Mouse (Mus musculus) megakaryocyte-erythroid progenitor cell, adult 5-6 weeks (primary cell): ENCODE data around the gene Nxpe4. TPM values are rescaled to one million over a fixed set of nuclear protein-coding genes. Genes with fewer than 3 reads are reported as not detected.
"Not testable (repeated sequence)": the region's sequence is repeated elsewhere in the genome, so short reads cannot be mapped to it uniquely, and the experiment has no call there.

Experiments
- ATAC-seq: replicated peaks from 2 replicates; pipeline ENCODE4 v1.8.0; 2016; ENCODE audit warnings: mild to moderate bottlenecking, inconsistent platforms; ENCODE audit not compliant: severe bottlenecking, poor library complexity, low FRiP score, low TSS enrichment
- total RNA-seq, 2 experiments: library from RNA; stranded (forward) in 1 of 2; stranded (reverse) in 1 of 2; fragments of 200-1000, 215-1000 nt in 1 of 2; fragments of >200 nt in 1 of 2; fragmentation: Nextera tagmentation in 1 of 2; gene quantifications; 2 replicates each; pipeline ENCODE4 v1.2.3; 2014 to 2017

The Nxpe4 gene
- total RNA-seq, 2 experiments from 2014 or later = 11.2 to 22.7 TPM

GRCm38 (mm10) chr9:48388451-48388850 lies 226.6 kb downstream of the Nxpe4 start:
- no peak for ATAC-seq

DNA sequence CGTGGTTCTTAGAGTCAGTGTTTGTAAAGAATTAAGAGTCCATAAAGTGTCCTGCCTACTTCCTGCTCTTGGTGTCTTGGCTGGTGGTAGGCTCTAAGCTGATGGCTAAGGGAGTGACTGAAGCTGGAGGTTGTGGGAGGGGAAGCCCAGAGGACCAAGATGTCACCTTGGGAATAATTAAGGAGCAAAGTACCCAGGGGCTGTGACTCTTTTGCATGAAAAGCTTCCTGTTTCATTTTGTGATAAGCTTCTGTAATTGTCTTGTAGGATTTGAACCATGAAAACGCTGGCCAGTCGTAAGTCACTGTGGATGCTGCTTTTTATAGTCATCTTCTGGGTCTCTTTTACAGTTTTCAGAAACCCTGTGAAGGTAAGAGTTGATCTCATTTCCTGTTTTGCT lies 228.2 kb downstream of the Nxpe4 start:
- ATAC-seq = no peak

GRCm38 (mm10) chr9:48403590-48404209 lies 241.9 kb downstream of the Nxpe4 start:
- ATAC-seq = no peak

- no peak for ATAC-seq
Observed at GRCm38 (mm10) chr9:48404687-48405086, 242.9 kb downstream of the Nxpe4 start.

DNA sequence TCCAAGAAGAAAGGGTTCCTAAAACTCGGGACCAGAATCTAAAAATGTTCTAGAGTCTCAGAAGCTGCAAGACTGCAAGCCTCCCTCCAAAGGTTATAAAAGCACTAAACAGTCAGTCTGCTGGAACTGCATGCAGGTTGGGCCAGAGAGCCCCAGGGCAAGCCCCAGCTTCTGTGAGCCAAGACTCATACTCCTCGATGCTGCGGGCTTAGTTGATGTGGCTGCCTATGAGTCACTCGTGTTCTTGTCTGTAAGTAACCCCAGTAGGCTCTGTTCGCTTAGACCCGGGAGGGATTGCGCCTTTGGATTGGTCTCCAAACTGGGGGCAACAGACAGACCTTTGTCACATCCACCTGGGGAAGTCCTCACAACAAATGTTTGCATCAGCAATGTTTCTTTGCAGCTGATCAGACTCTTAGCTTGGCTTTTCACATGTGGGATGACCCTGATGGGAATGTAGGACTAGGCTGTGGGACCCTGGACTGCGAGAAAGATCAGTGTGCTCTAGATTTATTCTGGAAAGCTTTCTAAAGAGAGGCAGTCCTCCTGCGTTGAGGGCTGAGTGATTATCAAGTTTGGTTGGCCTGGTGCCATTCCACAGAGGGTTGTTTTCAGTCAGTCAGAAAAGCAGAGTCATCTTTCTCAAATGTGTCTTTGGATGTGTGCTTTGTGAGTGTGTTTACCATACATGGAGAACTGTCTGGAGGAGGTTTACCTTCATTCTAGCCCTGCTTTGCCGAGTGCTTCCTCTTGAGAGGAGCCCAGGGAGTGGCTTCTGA lies 245.9 kb downstream of the Nxpe4 start:
- ATAC-seq = 0 out of 2 replicates have a peak, but pooled peaks have one; percentile 47

- no peak for ATAC-seq
Observed at GRCm38 (mm10) chr9:48410217-48411035, 248.6 kb downstream of the Nxpe4 start.

DNA sequence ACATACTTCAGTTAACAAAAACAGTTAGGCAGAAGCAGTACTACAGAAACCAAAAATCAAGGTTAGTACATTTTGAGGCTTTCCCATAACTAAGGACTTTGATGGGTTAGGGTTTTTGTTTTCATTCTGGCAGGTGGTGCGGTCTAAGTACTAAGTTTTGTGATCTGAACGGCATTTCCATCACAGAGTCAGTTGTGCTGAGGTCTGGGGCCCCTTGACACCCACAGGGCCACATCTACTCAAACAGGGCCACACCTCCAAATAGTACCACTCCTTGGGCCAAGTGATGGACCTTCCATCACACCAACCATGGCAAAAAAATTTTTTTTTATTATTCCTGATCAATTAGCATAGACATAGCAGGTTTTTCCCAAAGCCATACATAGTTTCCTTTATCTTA lies 251.8 kb downstream of the Nxpe4 start:
- no peak for ATAC-seq

- not testable (repeated sequence) for ATAC-seq
Observed at GRCm38 (mm10) chr9:48417366-48417765, 255.5 kb downstream of the Nxpe4 start.

- no peak for ATAC-seq
Observed at GRCm38 (mm10) chr9:48417994-48418393, 256.2 kb downstream of the Nxpe4 start.

- ATAC-seq = no peak
Observed at GRCm38 (mm10) chr9:48418397-48418796, 256.6 kb downstream of the Nxpe4 start.

DNA sequence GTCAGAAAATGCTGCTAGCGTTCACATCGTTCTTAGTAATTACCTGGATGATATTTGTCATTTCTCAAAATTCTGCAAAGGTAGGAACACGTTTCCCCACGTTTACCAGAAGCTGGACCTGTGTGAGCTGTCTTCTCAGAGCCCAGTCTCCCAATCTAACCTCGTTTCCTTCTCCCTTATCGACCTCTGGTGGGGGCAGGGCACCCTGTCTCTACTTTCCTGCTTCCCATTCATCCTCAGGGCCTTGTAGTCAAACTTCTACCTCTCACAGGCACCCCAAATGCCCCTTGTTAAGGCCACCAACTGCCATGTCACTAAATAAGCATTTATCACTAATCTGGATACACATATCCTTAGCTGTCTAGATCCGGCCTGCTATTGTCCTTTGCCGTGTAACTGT lies 257.0 kb downstream of the Nxpe4 start:
- no peak for ATAC-seq

DNA sequence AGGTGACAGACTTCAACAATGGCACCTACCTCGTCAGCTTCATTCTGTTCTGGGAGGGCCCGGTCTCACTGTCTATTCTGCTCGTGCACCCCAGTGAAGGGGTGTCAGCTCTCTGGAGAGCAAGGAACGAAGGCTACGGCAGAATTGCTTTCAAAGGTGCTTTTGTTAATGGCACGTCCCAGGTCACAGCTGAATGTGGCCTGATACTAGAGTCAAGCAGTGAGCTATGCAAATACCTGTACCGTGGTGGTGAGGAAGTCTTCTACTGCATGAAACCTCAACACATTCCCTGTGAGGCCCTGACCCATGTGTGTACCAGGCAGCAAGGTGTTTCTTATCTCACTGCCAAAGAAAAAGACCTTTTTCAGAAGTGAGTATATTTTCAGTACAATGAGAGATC lies 258.6 kb downstream of the Nxpe4 start:
- ATAC-seq = no peak

GRCm38 (mm10) chr9:48421029-48421428 lies 259.2 kb downstream of the Nxpe4 start:
- no peak for ATAC-seq

DNA sequence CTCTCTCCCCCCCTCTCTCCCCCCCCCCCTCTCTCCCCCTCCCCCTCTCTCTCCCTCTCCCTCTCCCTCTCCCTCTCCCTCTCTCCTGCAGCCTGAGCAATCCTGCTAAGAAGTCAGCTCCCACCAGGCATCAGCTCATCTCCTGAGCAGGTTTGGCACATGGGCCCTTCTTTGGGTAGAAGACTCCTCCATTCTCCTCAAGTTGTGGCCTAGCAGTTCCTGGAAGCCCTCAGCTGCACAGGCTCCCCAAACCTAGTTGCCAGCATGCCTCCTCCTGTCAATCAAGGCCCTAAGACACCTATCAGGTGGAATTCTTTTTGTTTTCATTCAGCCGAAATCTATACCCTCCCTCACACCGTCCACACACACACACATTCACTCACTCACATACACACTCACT lies 259.7 kb downstream of the Nxpe4 start:
- ATAC-seq = no peak

- ATAC-seq = no peak
Observed at GRCm38 (mm10) chr9:48422382-48422781, 260.6 kb downstream of the Nxpe4 start.

DNA sequence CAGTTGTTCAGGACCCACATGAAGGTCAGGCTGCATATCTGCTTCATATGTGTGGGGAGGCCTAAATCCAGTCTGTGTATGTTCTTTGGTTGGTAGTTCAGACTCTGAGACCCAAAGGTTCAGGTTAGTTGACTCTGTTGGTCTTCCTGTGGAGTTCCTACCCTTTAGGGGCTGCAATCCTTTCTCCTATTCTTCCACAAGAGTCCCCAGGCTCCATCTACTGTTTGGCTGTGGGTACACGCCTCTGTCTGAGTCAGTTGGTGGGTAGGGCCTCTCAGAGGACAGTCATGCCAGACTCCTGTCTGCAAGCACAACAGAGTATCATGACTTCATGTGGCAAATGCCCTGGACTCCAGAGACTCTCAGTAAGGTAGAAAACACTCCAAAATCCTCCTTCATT lies 261.4 kb downstream of the Nxpe4 start:
- ATAC-seq = no peak

DNA sequence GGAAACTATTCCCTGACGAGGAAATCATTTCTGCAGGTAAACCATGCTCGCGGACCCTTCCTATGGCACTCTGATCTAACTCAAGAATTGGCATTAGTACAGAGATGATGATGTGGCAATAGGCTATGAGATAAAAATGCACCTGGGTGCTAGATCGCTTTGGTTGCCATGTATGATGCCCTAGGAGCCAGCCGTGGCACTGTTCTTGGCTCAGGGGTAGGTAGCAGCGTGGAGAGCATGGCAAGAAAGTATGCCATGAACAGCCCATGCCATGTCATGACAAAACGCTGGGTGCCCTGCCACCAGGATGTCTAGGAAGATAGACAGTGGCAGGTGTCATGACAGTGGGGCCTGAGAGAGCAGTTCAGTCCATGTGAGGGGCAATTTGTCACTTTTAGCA lies 265.4 kb downstream of the Nxpe4 start:
- ATAC-seq = no peak

DNA sequence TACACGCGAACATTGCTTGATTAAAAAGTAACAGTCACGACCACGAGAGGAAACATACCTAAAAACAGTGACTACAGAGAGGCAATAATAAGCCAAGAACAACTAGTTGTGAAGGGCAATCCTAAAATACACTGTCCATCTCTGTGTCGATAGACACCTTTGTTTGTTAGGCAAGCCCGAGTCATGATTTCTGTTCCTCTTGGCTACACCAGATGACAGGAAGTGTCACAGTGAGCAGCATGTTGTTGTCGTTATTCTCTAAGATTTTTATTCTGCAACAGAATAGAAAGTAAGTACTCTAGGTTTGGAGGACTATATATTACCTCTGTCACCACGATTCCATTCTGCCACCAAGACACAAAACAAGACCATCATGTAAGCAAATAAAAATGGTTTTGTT lies 270.6 kb downstream of the Nxpe4 start:
- no peak for ATAC-seq

DNA sequence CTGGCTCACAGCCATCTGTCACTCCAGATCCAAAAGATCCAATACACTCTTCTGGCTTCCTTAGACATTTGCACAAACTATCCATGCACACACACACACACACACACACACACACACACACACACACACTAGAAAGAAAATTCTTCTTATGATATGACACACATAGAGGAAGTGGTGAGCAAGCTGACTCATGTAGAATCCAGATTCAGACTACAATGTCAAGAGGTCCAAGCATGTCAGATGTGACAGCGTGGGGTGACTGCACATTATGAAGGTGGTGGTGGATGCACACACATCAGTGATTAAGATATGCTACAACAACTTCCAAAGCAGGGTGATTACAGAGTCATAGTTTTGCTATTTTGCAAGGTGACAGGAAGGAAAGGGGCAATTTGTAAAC lies 282.1 kb downstream of the Nxpe4 start:
- no peak for ATAC-seq

DNA sequence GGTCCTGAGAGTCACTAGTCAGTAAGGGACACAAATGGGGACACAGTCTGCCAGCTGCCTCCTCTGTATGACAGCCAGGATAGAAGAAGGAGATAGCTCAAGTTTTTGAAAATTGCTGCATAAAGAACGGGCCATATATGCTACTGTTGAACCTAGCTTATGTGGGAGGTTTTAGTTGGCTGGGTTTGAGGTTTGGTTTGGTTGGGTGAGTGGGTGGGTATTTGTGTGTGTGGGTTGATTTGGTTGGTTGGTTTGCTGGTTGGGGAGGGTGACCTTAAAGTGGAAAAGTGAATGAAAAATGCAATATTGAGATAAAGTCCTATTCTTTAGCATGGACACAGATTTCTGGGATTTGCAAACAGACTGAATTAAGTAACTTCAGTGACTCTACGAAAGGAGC lies 283.0 kb downstream of the Nxpe4 start:
- ATAC-seq = no peak
